Mouse (Mus musculus) forebrain, embryonic 16.5 days (tissue): Measurements from ENCODE around the gene Gm39115. TPM values are rescaled to one million over a fixed set of nuclear protein-coding genes. Genes with fewer than 3 reads are reported as not detected.

Source experiments
- ATAC-seq: fragments of 200-750 bp; cut with Nextera tagmentation; 2 replicates; pipeline ENCODE4 v1.8.0; 2017; ENCODE audit warnings: mild to moderate bottlenecking, moderate library complexity
- H3K27ac ChIP-seq: fragments of 300-500 bp; sonication (generic); 2 replicates; pipeline ENCODE4 v1.5.1; 2014; ENCODE audit warnings: low read length, control low read depth
- H3K27me3 ChIP-seq: fragments of 300-500 bp; sonication (generic); replicated peaks from 2 replicates; pipeline ENCODE4 v1.6.1; 2014; ENCODE audit warnings: low read length; ENCODE audit not compliant: control insufficient read depth, insufficient read depth
- H3K36me3 ChIP-seq: fragments of 300-500 bp; sonication (generic); 2 replicates; pipeline ENCODE4 v1.6.1; 2014; ENCODE audit not compliant: control insufficient read depth, insufficient read depth
- H3K4me1 ChIP-seq: fragments of 300-500 bp; sonication (generic); replicated peaks from 2 replicates; pipeline ENCODE4 v1.6.1; 2014; ENCODE audit warnings: low read length; ENCODE audit not compliant: control insufficient read depth, insufficient read depth
- H3K4me2 ChIP-seq: fragments of 300-500 bp; sonication (generic); 2 replicates; pipeline ENCODE4 v1.6.1; 2014; ENCODE audit warnings: mild to moderate bottlenecking, low read length, control low read depth
- H3K4me3 ChIP-seq: fragments of 300-500 bp; sonication (generic); replicated peaks from 2 replicates; pipeline ENCODE4 v1.5.1; 2014; ENCODE audit warnings: mild to moderate bottlenecking, low read length, control low read depth
- H3K9ac ChIP-seq: fragments of 300-500 bp; sonication (generic); replicated peaks from 2 replicates; pipeline ENCODE4 v1.6.1; 2014; ENCODE audit warnings: low read depth, low read length, control low read depth
- H3K9me3 ChIP-seq: fragments of 300-500 bp; sonication (generic); 2 replicates; pipeline ENCODE4 v1.6.1; 2016; ENCODE audit warnings: low read length; ENCODE audit not compliant: control insufficient read depth
- WGBS: fragments of 180-500 bp; shearing (Covaris S2); extraction: QIAGEN DNeasy Blood & Tissue Kit; methylation state at CpG from one replicate; pipeline ENCODE4 v1.1.7; 2014; 5-methylcytosine and 5-hydroxymethylcytosine counted together
- polyA plus RNA-seq: library from polyadenylated mRNA; unstranded; fragments of >200 nt; fragmentation: Nextera tagmentation; extraction: Ambion mirVana; gene quantifications from 2 replicates; pipeline ENCODE4 v1.2.1, GENCODE M21; 2015

Gene Gm39115
- polyA plus RNA-seq, 1 experiment from 2014 or later, result not detected

DNA sequence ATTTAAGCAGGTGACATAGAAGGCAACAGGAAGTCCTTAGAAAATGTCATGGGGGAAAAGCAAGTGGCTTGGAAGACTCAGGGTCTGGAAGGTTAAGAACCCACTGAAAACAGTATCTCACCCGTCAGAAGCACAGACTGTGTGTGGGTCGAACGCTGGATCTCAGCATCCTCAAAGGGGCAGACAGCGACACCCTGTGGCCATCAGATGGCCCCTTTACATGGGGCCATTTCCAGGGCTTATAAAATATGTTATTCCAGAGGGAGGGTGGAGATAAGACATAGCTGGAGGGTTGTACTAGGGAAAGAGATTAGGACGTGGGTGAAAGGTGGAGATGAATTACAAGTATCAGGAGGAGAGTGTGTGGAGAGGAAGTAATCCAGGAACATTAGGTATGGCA lies 16.2 kb downstream of the Gm39115 start:
- H3K9me3 ChIP-seq, result no peaks in the 10 kb centered on the region
- 13% methylated on average over 5 of the region's 5 CpGs for WGBS
- no peaks in the 10 kb centered on the region for H3K4me1 ChIP-seq
- no peaks in the 10 kb centered on the region for H3K36me3 ChIP-seq
- H3K9ac ChIP-seq, result no peak overlapping the region
- no peak overlapping the region for H3K27ac ChIP-seq
- ATAC-seq, result no peak
- H3K4me3 ChIP-seq, result no peak overlapping the region
- H3K27me3 ChIP-seq, result no peaks in the 10 kb centered on the region
- H3K4me2 ChIP-seq, result no peak overlapping the region

DNA sequence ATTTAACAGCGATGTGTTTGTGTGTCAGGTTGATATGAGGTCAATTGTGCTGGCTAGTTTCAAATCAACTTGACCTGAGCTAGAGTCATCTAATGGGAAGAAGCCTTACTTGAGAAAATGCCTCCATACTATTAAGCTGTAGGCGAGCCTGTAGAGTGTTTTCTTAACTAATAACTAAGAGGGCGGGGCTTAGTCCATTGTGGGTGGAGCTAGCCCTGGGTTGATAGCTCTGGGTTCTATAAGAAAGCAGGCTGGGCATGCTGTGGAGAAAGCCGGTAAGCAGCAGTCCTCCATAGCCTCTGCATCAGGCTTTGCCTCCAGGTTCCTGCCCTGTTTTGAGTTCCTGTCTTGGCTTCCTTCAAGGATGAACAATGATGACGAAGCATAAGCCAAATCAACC lies 31.1 kb downstream of the Gm39115 start:
- no peak overlapping the region for H3K4me2 ChIP-seq
- no peak overlapping the region for H3K27ac ChIP-seq
- ATAC-seq, result no peak
- H3K27me3 ChIP-seq, result no peaks in the 10 kb centered on the region
- no peak overlapping the region for H3K9ac ChIP-seq
- 62% methylated on average over 5 of the region's 5 CpGs for WGBS
- no peak overlapping the region for H3K4me3 ChIP-seq
- no peaks in the 10 kb centered on the region for H3K9me3 ChIP-seq
- H3K4me1 ChIP-seq, result no peaks in the 10 kb centered on the region
- no peaks in the 10 kb centered on the region for H3K36me3 ChIP-seq

DNA sequence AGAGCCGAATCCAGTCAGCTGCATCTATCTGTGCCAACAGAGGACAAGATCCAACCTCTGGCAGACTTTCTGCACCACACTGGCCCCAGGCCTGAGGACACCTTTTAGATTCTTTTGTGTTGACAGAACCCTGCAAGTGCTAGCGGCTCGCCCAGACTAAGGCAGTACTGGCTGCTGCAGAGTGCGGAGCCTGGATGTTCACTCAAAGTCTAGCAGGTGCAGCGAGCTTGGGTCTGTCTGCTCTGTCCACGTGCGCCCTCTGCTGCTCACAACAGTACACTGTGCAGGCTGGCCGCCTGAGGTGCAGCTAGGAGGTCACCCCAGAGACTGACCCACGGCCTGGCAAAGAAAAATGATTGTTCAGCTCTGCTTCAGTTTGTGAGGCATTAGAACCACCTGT lies 38.1 kb downstream of the Gm39115 start:
- H3K36me3 ChIP-seq, result no peaks in the 10 kb centered on the region
- no peak overlapping the region for H3K9ac ChIP-seq
- H3K4me1 ChIP-seq, result peaks cover 22% of the 10 kb centered on the region
- H3K4me3 ChIP-seq, result no peak overlapping the region
- no peaks in the 10 kb centered on the region; the same call in 1 of the 2 replicates for H3K27me3 ChIP-seq
- peak overlapping the region; percentile 27; the same call in 1 of the 2 replicates for H3K4me2 ChIP-seq
- no peak overlapping the region for H3K27ac ChIP-seq
- ATAC-seq, result peak; percentile 60
- 8% methylated on average over 9 of the region's 9 CpGs for WGBS
- H3K9me3 ChIP-seq, result no peaks in the 10 kb centered on the region

DNA sequence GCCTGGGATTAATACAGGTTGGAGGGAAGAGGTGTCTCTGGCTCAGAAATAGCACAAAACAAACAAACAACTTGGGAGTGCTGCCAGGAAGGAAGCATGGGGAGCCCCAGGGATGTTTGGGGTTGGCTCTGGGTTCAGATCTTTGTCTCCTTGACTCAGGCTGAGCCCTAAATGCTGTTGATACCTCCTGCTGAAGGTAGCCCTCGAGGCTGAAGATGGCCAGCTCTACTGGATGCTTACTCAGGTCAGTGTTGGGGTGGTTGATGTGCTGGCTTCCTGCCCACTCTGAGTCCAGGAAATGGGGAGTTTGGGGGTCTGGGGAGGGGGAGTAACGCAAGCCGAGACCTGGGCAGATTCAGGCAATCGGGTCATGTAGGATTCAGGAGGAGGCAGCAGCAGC lies 39.1 kb downstream of the Gm39115 start:
- H3K4me2 ChIP-seq, result no peak overlapping the region; the same call in 1 of the 2 replicates
- 71% methylated on average over 4 of the region's 4 CpGs for WGBS
- H3K9ac ChIP-seq, result no peak overlapping the region
- no peak overlapping the region for H3K27ac ChIP-seq
- no peaks in the 10 kb centered on the region for H3K36me3 ChIP-seq
- H3K4me3 ChIP-seq, result no peak overlapping the region
- peaks cover 33% of the 10 kb centered on the region for H3K4me1 ChIP-seq
- H3K9me3 ChIP-seq, result no peaks in the 10 kb centered on the region
- no peak for ATAC-seq
- no peaks in the 10 kb centered on the region; the same call in 1 of the 2 replicates for H3K27me3 ChIP-seq

DNA sequence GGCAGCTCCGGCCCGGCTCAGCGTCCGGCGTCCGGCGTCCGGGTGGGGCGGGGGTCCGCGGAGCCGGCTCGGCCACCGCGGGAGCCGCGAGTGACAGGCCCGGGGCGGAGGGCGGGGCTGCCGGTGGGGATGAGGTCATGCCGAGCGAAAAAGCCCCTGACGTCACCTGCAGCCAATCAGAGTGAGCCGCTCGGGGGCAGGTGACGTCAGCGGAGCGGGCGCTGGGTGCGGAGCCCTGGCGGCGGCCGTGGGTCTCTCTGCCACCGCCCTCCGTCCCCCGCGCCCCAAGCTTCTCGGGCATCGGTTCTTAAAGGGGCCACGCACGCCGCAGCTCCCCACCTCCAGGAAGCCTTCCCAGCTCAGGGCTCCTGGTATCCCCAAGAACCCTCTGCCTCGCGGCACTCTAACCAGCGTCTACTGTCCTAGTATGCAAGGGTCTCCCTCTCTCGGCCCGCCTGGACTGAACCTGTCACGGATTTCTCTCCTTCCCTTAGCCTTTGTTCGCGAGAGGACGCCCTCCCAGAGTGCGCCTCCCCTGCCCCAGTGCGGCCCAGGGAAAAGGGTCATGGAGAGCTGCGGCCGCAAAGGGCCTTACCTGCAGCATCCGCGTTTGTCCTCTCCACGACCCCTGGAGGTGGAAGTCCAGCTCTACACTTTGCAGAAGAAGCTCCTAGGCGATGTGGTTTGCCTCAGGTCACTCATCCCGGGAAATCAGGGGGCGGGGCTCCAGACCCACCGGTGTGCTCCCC lies 40.5 kb downstream of the Gm39115 start, which contains the start of gene Dusp8:
Gene Dusp8 (minus strand): TSS at position 661 of the 749 bp plus-strand sequence.
- Histone ChIP-seq H3K27me3 (no peaks in the 10 kb centered on the region; the same call in 1 of the 2 replicates), H3K4me2 (peak within 1 kb of the TSS; percentile 72), H3K4me3 (peak within 1 kb of the TSS; percentile 81), H3K9me3 (no peaks in the 10 kb centered on the region), H3K36me3 (no peaks in the 10 kb centered on the region), H3K9ac (peak within 1 kb of the TSS; percentile 98), H3K27ac (peak within 1 kb of the TSS; percentile 94), H3K4me1 (peaks cover 47% of the 10 kb centered on the region)
- ATAC-seq, result peak; percentile 81
- WGBS, result under 1% methylated on average over 59 of the region's 63 CpGs

DNA sequence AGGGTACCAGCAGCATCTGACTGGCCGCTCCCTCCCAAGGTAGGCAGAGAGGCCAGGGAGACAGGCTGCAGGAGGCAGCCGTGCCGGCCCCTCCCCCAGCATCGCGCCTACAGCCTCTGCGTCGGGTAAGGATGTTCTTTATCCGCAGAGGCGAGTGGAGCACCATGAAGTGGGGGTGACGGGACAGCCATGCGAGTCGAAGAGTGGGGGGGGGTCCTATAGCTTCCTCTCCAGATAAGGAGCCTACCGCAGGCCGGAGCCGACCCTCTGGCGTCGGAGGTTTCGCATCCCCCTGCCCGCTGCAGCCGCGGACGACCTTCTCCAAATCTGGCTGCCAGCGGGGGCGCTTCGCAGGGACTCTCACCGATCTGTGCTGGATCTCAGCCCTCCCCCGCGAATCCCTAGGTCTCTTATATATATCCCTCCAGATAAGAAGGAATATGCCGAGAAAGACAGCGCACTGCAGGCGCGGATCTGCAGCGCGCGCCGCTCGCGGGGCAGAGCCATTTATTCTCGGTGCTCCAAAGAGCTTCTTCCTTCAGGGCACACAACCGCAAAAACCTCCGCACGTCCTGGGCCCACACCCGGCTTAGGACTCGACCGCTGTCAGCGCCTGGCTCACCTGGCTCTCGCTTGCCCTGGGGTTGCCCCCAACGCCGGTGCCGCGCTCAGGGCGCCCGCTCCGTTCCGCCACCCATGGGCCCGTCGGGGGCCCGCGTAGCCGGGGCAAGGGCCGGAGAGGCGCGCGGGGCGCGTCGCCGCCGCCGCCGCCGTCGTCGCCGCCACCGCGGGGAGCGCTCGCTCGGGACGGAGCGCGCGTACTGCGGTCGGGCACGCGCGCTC lies 41.3 kb downstream of the Gm39115 start:
- peak overlapping the region; percentile 98 for H3K9ac ChIP-seq
- ATAC-seq, result peak; percentile 26
- H3K9me3 ChIP-seq, result no peaks in the 10 kb centered on the region
- H3K27ac ChIP-seq, result peak overlapping the region; percentile 94
- H3K4me3 ChIP-seq, result peak overlapping the region; percentile 81
- H3K4me2 ChIP-seq, result peak overlapping the region; percentile 72
- WGBS, result under 1% methylated on average over 73 of the region's 89 CpGs
- no peaks in the 10 kb centered on the region; the same call in 1 of the 2 replicates for H3K27me3 ChIP-seq
- no peaks in the 10 kb centered on the region for H3K36me3 ChIP-seq
- peaks cover 55% of the 10 kb centered on the region for H3K4me1 ChIP-seq

DNA sequence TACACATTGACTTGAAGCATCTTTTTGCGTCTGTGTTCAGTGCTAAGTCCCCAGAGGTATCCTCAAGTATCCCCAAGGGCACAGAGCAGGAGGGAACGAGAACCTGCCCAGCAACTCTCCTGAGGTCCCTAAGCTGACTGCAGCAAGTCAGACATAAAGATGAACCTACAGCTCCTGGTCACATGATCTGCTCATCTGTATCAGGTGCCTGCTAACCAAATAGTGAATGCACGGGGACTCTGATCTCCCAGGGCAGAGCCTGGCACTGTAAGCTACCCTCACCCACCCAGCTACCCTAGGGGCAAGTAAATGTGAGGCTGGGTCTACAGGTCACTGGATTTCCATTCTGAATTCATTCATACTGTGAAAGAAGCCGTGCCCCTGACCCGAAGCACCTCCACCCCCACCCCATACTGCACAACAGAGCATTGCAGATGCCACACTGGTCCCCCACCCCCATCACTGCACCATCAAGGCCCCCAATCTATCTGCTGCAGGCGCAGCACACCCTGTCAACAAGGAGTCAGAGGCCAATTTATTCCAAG lies 42.1 kb downstream of the Gm39115 start:
- Histone ChIP-seq H3K4me3 (peak overlapping the region; percentile 81), H3K27ac (peak overlapping the region; percentile 94; the same call in 1 of the 2 replicates), H3K4me2 (peak overlapping the region; percentile 72), H3K4me1 (peaks cover 62% of the 10 kb centered on the region), H3K9me3 (no peaks in the 10 kb centered on the region), H3K9ac (peak overlapping the region; percentile 98), H3K36me3 (no peaks in the 10 kb centered on the region), H3K27me3 (no peaks in the 10 kb centered on the region; the same call in 1 of the 2 replicates)
- no peak for ATAC-seq
- 22% methylated on average over 6 of the region's 6 CpGs for WGBS

DNA sequence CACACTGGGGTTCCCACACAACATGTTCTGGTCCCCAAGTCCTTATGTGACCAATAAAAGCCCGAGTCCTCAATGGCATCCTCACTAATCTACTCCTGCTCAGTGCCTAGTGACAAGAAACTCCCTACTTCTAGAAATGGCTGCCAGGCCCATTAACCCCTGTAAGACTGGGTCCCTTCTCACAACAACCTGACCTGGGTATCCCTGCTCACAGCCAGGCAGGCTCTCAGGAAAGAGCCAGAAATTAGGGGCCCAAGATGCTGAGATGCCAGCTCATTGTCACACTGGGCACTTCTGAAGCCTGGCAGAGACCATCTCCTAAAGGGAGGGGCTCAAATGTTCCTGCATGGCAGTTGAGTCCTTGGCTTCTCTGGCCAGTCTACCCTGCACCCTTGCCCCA lies 42.8 kb downstream of the Gm39115 start:
- peak overlapping the region; percentile 81 for H3K27ac ChIP-seq
- peaks cover 69% of the 10 kb centered on the region for H3K4me1 ChIP-seq
- H3K9ac ChIP-seq, result peak overlapping the region; percentile 98
- H3K4me2 ChIP-seq, result peak overlapping the region; percentile 72
- no peaks in the 10 kb centered on the region for H3K9me3 ChIP-seq
- no peaks in the 10 kb centered on the region; the same call in 1 of the 2 replicates for H3K27me3 ChIP-seq
- no peak for ATAC-seq
- peak overlapping the region; percentile 81 for H3K4me3 ChIP-seq
- WGBS, result 45% methylated on average over 1 of the region's 1 CpGs
- H3K36me3 ChIP-seq, result no peaks in the 10 kb centered on the region

DNA sequence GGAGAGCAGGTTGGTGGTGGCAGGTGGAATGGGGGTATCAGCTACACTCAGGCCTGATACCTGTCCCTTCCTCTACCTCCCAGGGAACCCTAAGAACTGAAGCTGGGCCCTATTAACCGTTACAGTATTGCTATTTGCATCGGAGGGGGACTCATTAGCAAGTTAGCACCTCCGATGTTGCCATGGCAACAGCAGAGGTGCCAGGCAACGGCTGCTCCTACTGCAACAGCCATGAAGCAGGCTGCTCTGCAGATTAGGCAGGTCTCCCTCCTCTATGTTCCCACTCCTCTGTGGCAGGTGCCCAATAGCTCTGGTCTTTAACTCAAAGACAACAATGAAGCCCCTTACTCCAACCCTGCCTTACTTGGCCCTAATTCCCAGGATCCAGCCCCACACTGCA lies 44.0 kb downstream of the Gm39115 start:
- Histone ChIP-seq H3K4me3 (peak overlapping the region; percentile 81), H3K4me1 (peaks cover 67% of the 10 kb centered on the region), H3K9me3 (no peaks in the 10 kb centered on the region), H3K27ac (peak overlapping the region; percentile 81), H3K4me2 (peak overlapping the region; percentile 72), H3K36me3 (peaks cover 6% of the 10 kb centered on the region; the same call in 1 of the 2 replicates), H3K27me3 (no peaks in the 10 kb centered on the region; the same call in 1 of the 2 replicates), H3K9ac (peak overlapping the region; percentile 98)
- ATAC-seq, result peak; percentile 50
- WGBS, result 1% methylated on average over 4 of the region's 4 CpGs
